Mouse (Mus musculus): Measurements from ENCODE around the gene Ptgir. TPM values are rescaled to one million over a fixed set of nuclear protein-coding genes. Genes with fewer than 3 reads are reported as not detected.

Ptgir gene
- total RNA-seq, 2 experiments from 2014 or later, result 0.11 TPM; not detected in 1

DNA sequence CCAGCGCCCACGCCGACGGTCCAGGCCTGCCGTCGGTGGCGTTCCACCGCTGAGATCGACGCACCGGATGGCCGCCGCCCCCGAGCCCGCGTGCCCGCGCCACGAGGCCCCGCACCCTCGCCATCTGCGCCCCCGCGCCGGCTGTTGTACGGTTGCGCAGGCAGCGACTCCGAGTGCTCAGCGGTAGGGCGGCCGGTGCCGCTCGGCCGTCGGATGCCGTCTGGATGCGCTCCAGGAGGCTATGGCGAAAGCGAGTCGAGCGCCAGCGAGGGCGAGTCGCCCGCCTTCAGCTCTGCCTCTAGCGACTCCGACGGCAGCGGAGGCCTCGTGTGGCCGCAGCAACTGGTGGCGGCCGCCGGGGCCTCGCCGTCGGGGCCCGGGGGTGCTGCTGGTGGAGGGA, 20.4 kb upstream of the Ptgir start:
- intact Hi-C loops (cut with DNase I), result no loop called here
- DNase-seq (ENCODE audit: low spot score in 2 of 2), result no peak

GRCm38 (mm10) chr7:16890536-16890935, 15.8 kb upstream of the Ptgir start:
- intact Hi-C loops (cut with DNase I), result loop anchor here (2.0 kb wide), 1 partner anchor 16 kb away; the partner anchor contains the start of gene Dact3

GRCm38 (mm10) chr7:16890944-16891343, 15.3 kb upstream of the Ptgir start:
- DNase-seq (ENCODE audit: low spot score in 2 of 2), result no peak
- intact Hi-C loops (cut with DNase I), result loop anchor here (2.0 kb wide), 1 partner anchor 16 kb away; the partner anchor contains the start of gene Dact3

More at GRCm38 (mm10) chr7:16890536-16890935, 15.8 kb upstream of the Ptgir start:
- no peak for DNase-seq (ENCODE audit: low spot score in 2 of 2)

DNA sequence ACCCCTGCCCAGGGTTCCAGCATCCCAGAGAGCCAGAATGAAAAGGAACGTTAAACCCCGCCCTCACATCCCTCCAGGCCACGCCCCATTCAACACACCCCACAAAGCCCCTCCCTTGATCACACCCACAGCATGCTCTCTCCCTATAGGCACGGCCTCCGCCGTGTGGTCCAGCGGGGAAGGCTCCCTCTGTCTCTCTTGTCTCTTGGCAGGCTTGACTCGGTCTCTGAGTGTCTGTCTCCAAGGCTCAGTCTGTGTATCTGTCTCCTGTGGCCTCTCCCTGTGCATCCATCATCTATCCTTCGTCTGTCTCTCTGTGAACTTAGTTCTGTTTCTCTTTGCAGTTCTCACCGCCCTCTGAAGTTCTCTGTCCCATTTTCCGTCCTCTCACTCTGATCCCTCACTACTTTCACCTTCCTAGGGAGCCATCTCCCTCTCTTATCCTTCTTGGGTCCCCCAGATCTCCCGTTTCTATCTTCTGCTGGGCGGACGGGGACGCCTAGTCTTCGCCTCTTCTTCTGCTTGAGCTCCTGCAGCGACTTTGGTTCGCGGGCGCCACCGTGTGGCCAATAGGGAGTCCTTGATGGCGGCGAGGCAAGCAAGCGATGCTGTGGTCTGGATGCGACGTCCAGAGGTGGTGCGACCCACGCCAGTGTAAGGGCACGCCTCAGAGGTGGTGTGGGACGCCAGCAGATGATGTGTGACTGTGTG, 14.5 kb upstream of the Ptgir start, which contains the start of gene Gng8:
Gene Gng8 (plus strand): TSS at position 146 of the 711 bp plus-strand sequence.
- peak; percentile 84 to 89 for DNase-seq (ENCODE audit: low spot score in 2 of 2)

GRCm38 (mm10) chr7:16892352-16892730, 13.9 kb upstream of the Ptgir start:
- intact Hi-C loops (cut with DNase I), result no loop called here
- no peak for DNase-seq (ENCODE audit: low spot score in 2 of 2)

More for the DNA sequence above, 14.5 kb upstream of the Ptgir start, which contains the start of gene Gng8:
- intact Hi-C loops (cut with DNase I), result loop anchor here (2.0 kb wide), 1 partner anchor 17 kb away; the partner anchor contains the start of gene Dact3

- intact Hi-C loops (cut with DNase I), result loop anchor here (2.0 kb wide), 1 partner anchor 21 kb away; no protein-coding TSS in a partner anchor
- DNase-seq (ENCODE audit: low spot score in 2 of 2), result no peak
Measured at GRCm38 (mm10) chr7:16893612-16894011, 12.7 kb upstream of the Ptgir start.

- intact Hi-C loops (cut with DNase I), result loop anchor here (2.0 kb wide), 1 partner anchor 21 kb away; no protein-coding TSS in a partner anchor
- no peak for DNase-seq (ENCODE audit: low spot score in 2 of 2)
Measured at GRCm38 (mm10) chr7:16894279-16894678, 12.0 kb upstream of the Ptgir start.

DNA sequence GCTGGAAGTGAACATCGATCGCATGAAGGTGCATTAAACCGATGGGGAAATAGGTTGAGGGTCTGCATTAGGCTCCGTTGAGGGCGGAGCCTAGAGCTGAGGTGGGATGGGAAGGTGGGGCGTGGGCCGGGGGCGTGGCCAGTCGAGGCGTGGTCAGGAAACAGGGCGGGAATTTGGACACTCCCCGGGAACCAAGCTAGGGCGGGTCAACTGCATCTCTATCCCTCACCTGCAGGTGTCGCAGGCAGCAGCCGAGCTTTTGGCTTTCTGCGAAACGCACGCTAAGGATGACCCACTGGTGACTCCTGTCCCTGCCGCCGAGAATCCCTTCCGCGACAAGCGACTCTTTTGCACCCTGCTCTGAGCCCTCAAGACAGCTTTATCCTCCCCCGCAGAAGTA, 11.3 kb upstream of the Ptgir start:
- peak in 1 of 2 experiments; percentile 74 for DNase-seq (ENCODE audit: low spot score in 2 of 2)
- intact Hi-C loops (cut with DNase I), result loop anchor here (2.0 kb wide), 1 partner anchor 20 kb away; no protein-coding TSS in a partner anchor

- intact Hi-C loops (cut with DNase I), result loop anchor here (2.0 kb wide), 1 partner anchor 19 kb away; no protein-coding TSS in a partner anchor
- no peak for DNase-seq (ENCODE audit: low spot score in 2 of 2)
Measured at GRCm38 (mm10) chr7:16895511-16895910, 10.8 kb upstream of the Ptgir start.

DNA sequence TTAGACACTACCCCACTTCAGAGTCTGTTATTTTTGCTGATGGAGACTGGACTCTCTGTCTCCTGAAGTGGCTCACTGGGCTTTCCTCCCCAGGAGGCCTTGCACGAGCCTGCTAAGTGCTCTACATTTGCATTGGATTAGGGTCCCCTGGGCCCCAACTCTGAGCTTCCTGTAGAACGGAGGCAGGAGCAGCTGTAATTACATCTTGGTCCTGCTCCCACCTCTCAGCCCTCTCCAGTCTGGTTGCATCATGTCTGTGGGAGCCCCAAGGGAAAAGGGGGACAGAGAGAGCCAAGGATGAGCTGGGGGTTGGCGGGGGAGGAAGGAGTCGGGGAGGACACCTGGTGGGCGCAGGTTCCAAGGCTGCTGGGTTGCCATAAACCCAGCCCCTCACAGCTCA, 5.8 kb upstream of the Ptgir start:
- intact Hi-C loops (cut with DNase I), result no loop called here
- DNase-seq (ENCODE audit: low spot score in 2 of 2), result no peak

- intact Hi-C loops (cut with DNase I), result no loop called here
- no peak for DNase-seq (ENCODE audit: low spot score in 2 of 2)
Measured at GRCm38 (mm10) chr7:16903439-16903955, 2.8 kb upstream of the Ptgir start.

DNA sequence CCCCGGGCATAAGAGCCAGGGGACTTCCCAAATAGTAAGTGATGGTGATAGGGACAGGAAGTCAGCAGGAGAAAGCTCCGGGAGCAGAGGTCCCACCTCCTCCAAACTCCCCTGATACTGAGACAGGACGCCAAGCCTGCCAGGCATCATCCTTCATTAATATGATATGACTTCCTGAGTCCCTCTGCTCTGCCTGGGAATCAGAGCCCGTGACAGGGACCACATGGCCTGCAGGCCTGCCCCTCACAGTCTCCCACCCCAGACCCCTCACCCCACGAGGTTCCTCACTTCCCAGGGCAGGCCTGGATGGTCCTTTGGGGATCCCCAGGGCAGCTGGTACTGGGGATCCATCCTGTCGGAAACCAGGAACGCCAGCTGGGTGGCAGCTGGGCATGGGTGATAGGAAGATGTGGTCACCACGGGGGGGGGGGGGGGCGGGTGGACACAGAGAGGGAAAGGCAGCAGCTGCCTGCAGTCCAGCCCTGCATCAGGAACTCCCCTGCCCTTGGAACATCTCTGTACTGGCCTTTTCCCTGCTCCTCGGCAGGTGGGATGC, 2.1 kb upstream of the Ptgir start:
- intact Hi-C loops (cut with DNase I), result no loop called here
- DNase-seq (ENCODE audit: low spot score in 2 of 2), result no peak

DNA sequence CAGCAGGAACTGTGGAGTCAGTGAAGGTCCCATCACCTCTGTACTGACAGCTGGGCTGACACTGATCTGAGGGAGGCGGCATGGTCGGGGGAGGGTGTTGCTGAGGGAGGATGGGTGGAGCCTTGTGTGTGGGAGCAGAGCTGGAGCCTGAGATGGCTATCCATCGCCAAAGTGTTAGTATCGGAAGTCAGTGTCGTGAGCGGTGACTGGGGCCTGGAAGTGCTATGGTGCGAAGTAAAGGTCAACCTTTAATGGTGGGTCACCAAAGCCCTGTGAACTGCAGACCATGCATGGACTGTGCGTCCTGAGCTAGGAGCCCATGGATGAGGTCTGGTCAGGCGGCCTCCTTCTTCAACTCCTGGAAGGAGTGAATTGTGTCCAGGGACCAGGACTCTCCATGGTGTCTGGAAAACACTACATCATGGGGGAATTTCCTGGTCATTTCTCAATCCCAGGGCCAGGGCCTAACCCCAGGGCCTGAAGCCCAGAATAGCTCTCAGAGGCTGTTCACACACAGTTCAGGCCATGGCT, 734 bp upstream of the Ptgir start:
- intact Hi-C loops (cut with DNase I), result no loop called here
- DNase-seq (ENCODE audit: low spot score in 2 of 2), result no peak

DNA sequence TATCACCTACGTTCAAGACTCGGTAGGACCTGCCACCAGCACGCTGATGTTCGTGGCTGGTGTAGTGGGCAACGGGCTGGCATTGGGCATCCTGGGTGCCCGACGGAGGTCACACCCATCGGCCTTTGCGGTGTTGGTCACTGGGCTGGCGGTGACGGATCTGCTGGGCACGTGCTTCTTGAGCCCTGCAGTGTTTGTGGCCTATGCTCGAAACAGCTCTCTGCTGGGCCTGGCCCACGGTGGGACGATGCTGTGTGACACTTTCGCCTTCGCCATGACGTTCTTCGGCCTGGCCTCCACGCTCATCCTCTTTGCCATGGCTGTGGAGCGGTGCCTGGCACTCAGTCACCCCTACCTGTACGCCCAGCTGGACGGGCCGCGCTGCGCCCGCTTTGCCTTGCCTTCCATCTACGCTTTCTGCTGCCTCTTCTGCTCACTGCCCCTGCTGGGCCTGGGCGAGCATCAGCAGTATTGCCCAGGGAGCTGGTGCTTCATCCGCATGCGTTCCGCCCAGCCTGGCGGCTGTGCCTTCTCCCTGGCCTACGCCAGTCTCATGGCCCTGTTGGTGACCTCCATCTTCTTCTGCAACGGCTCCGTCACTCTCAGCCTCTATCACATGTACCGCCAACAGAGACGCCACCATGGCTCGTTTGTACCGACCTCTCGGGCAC, 734 bp downstream of the Ptgir start:
- no peak for DNase-seq (ENCODE audit: low spot score in 2 of 2)
- intact Hi-C loops (cut with DNase I), result no loop called here

GRCm38 (mm10) chr7:16907842-16908241, 1.6 kb downstream of the Ptgir start:
- no peak for DNase-seq (ENCODE audit: low spot score in 2 of 2)
- intact Hi-C loops (cut with DNase I), result no loop called here

DNA sequence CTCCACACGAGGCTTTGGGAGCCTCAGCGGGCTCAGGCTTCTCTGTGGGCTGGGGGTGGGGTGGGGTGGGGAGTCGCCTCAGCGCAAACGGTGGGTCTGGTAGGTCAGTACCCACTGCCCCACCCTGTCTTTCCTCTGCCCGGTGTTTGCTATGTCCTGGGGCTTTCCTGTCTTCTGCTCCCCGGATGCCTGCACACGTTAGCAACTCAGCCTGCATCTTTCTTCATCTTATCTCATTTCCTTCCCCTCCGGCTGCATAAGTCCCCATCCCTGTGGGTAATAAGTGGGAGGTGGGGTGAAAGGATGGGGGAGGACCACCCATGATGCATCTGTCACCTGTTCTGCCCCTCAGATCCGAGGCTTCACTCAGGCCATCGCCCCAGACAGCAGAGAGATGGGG, 2.1 kb downstream of the Ptgir start:
- DNase-seq (ENCODE audit: low spot score in 2 of 2), result no peak
- intact Hi-C loops (cut with DNase I), result no loop called here

- intact Hi-C loops (cut with DNase I), result no loop called here
- no peak for DNase-seq (ENCODE audit: low spot score in 2 of 2)
Measured at GRCm38 (mm10) chr7:16908859-16909258, 2.6 kb downstream of the Ptgir start.

DNA sequence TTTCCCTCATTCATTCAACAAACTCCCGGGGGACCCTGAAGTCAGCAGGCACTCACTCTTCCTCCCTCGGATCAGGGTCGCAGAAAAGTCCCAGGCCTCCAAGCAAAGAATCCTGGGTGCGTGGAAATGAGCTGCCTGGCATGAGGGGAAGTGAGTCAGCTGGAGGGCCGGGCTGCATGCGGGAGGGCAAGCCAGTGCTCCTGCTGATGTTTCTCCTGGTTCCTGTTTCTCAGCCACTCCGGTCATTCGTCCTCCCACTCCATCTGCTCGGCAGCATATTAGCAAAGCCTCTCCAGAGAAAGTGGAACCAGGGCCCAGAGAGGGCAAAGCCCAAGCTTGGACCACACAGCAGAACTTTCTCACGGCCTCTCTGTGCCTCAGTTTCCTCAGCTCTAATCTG, 3.6 kb downstream of the Ptgir start:
- DNase-seq (ENCODE audit: low spot score in 2 of 2), result no peak
- intact Hi-C loops (cut with DNase I), result no loop called here

DNA sequence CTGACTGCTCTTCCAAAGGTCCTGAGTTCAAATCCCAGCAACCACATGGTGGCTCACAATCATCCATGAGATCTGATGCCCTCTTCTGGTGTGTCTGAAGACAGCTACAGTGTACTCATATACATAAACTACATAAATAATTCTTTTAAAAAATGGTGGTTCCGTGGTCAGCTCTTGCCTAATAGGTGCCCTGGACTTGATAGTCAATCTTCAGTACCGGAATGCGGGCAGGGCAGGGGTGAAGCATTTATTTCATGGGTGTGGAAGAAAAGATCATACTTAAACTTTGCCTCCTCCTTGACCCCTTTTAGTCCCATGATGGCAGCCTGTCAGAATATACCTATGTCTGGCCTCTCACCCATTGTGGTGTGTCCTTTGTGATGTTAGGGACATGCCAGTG, 5.6 kb downstream of the Ptgir start:
- intact Hi-C loops (cut with DNase I), result no loop called here
- no peak for DNase-seq (ENCODE audit: low spot score in 2 of 2)

DNA sequence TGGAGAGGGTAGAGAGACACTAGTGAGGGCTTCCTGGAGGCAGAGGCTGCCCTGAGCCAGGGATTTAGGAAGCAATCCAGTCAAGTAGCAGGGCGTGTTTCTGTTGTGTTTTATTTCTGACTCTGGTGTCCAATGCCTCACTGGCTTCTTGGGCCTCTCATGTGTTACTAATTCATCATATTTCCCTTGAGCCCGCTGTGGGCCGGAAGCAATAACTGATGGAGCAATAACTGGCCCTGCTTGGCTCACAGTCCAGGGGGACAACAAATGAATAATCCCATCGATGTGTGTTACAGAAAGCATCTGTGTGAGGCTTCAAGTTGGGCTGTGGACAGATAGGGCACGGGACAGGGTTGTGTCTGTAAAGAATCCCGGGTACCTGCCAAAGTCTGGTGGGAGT, 6.1 kb downstream of the Ptgir start:
- no peak for DNase-seq (ENCODE audit: low spot score in 2 of 2)
- intact Hi-C loops (cut with DNase I), result no loop called here

All from left cerebral cortex, postnatal 14 days (tissue).